Mouse (Mus musculus) erythroblast, embryonic 14.5 days (primary cell): ENCODE data around the gene Rrp9.

Experiments
- GATA1 ChIP-seq: IDR thresholded peaks from 2 replicates; pipeline ENCODE4 v1.6.1; 2012; ENCODE audit warnings: low read length, inconsistent platforms, mixed read lengths
- TAL1 ChIP-seq: IDR thresholded peaks from 3 replicates; pipeline ENCODE4 v1.6.1; 2012; ENCODE audit warnings: low read length, inconsistent platforms, mixed read lengths

GRCm38 (mm10) chr9:106459946-106460345 lies 15.8 kb upstream of the Rrp9 start:
- TF ChIP-seq GATA1 (no peak), TAL1 (no peak)
